21 mouse cellular contexts compared by ENCODE assay signal in the genomic region with DNA sequence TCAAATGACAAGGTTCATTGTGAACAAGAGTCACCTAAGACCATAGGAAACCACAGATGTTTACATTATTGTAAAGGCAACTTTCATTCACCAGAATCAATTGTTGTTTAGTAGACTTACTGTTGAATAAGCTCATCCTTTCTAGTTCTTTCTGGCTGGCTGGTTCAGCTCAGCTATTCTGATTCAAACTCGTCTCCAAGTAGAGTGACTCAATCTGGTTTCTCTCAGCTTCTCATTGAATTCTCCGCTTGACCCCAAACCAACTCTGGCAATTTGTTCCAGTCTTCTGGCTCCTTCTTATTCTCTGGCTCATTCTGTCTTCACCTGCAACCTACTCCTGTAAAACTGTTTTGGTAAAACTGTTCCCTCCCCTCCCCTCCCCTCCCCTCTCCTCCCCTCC.
"Had no signal": no experiment of that assay in that cellular context is flagged by ENCODE, and none has a peak within 500 bp of the region (broad histone marks: within the 10 kb centered on the region; RNA-seq: fewer than 3 reads in every experiment).

No protein-coding gene starts in this region.

- H3K4me3 ChIP-seq: heart, embryonic 13.5 days; heart, embryonic 15.5 days; hindbrain, embryonic 13.5 days; hindbrain, embryonic 15.5 days; limb, embryonic 12.5 days had no signal

- H3K27ac ChIP-seq: heart, embryonic 13.5 days; heart, embryonic 15.5 days; hindbrain, embryonic 13.5 days; hindbrain, embryonic 15.5 days; hindbrain, postnatal 0 days; limb, embryonic 12.5 days; liver, embryonic 14.5 days had no signal

- H3K36me3 ChIP-seq: heart, embryonic 13.5 days; heart, embryonic 15.5 days; hindbrain, embryonic 13.5 days; hindbrain, embryonic 15.5 days; limb, embryonic 12.5 days had no signal

- H3K4me1 ChIP-seq: heart, embryonic 13.5 days; heart, embryonic 15.5 days; hindbrain, embryonic 13.5 days; hindbrain, embryonic 15.5 days; limb, embryonic 12.5 days had no signal

- ATAC-seq: hindbrain, postnatal 0 days; intestine, embryonic 16.5 days had no signal

- H3K27me3 ChIP-seq: heart, embryonic 13.5 days; heart, embryonic 15.5 days; hindbrain, embryonic 13.5 days; hindbrain, embryonic 15.5 days; limb, embryonic 12.5 days had no signal

- H3K9me3 ChIP-seq: heart, embryonic 13.5 days; heart, embryonic 15.5 days; hindbrain, embryonic 13.5 days; hindbrain, embryonic 15.5 days; limb, embryonic 12.5 days had no signal

- H3K9ac ChIP-seq: heart, embryonic 13.5 days; heart, embryonic 15.5 days; hindbrain, embryonic 13.5 days; hindbrain, embryonic 15.5 days; limb, embryonic 12.5 days; liver, embryonic 14.5 days had no signal

- DNase-seq: gastrocnemius, postnatal 14 days; gastrocnemius, postnatal 36 days; heart, adult 18-20 months; heart, postnatal 14 days; heart, postnatal 36 days; kidney, adult 11 months; kidney, adult 8-10 months; kidney, postnatal 14 days; kidney, postnatal 36 days; layer of hippocampus, adult 9-11 months; layer of hippocampus, postnatal 36 days; left cerebral cortex, postnatal 4 days; liver had no signal
